Mouse (Mus musculus) hindbrain, embryonic 14.5 days (tissue): Measurements from ENCODE around the gene Hpcal1. TPM values are rescaled to one million over a fixed set of nuclear protein-coding genes. Genes with fewer than 3 reads are reported as not detected.

Experiments
- ATAC-seq: fragments of 200-750 bp; cut with Nextera tagmentation; 2 replicates; pipeline ENCODE4 v1.8.0; 2017; ENCODE audit warnings: moderate number of reproducible peaks, mild to moderate bottlenecking, moderate TSS enrichment, moderate library complexity; ENCODE audit not compliant: low FRiP score
- DNase-seq: peaks from one replicate; pipeline ENCODE4 v3.0.0-alpha.2; 2015; ENCODE audit warnings: low spot score
- H3K27ac ChIP-seq: fragments of 300-500 bp; sonication (generic); 2 replicates; pipeline ENCODE4 v1.5.1; 2014; ENCODE audit warnings: mild to moderate bottlenecking, moderate library complexity
- H3K27me3 ChIP-seq: fragments of 300-500 bp; sonication (generic); 2 replicates; pipeline ENCODE4 v1.6.1; 2014; ENCODE audit warnings: mild to moderate bottlenecking, low read length, mixed read lengths; ENCODE audit not compliant: control insufficient read depth, insufficient read depth
- H3K36me3 ChIP-seq: fragments of 300-500 bp; sonication (generic); replicated peaks from 2 replicates; pipeline ENCODE4 v1.6.1; 2014; ENCODE audit not compliant: control insufficient read depth, insufficient read depth
- H3K4me1 ChIP-seq: fragments of 300-500 bp; sonication (generic); replicated peaks from 2 replicates; pipeline ENCODE4 v1.6.1; 2014; ENCODE audit warnings: antibody characterized with exemption, low read length, mixed read lengths; ENCODE audit not compliant: control insufficient read depth, insufficient read depth
- H3K4me2 ChIP-seq: fragments of 300-500 bp; sonication (generic); replicated peaks from 2 replicates; pipeline ENCODE4 v1.6.1; 2014; ENCODE audit warnings: mild to moderate bottlenecking, moderate library complexity
- H3K4me3 ChIP-seq: fragments of 300-500 bp; sonication (generic); replicated peaks from 2 replicates; pipeline ENCODE4 v1.5.1; 2014; ENCODE audit warnings: mild to moderate bottlenecking, low read length
- H3K9ac ChIP-seq: fragments of 300-500 bp; sonication (generic); 2 replicates; pipeline ENCODE4 v1.6.1; 2014
- H3K9me3 ChIP-seq: fragments of 300-500 bp; sonication (generic); 2 replicates; pipeline ENCODE4 v1.6.1; 2016; ENCODE audit warnings: low read length; ENCODE audit not compliant: control insufficient read depth
- WGBS: fragments of 180-500 bp; shearing (Covaris S2); extraction: QIAGEN DNeasy Blood & Tissue Kit; methylation state at CpG from one replicate; pipeline ENCODE4 v1.1.7; 2014; 5-methylcytosine and 5-hydroxymethylcytosine counted together
- polyA plus RNA-seq: library from polyadenylated mRNA; unstranded; fragments of >200 nt; fragmentation: Nextera tagmentation; extraction: Ambion mirVana; gene quantifications from 2 replicates; pipeline ENCODE4 v1.2.1, GENCODE M21; 2014

Hpcal1 gene
- polyA plus RNA-seq, 1 experiment from 2014 or later: 125 TPM

DNA sequence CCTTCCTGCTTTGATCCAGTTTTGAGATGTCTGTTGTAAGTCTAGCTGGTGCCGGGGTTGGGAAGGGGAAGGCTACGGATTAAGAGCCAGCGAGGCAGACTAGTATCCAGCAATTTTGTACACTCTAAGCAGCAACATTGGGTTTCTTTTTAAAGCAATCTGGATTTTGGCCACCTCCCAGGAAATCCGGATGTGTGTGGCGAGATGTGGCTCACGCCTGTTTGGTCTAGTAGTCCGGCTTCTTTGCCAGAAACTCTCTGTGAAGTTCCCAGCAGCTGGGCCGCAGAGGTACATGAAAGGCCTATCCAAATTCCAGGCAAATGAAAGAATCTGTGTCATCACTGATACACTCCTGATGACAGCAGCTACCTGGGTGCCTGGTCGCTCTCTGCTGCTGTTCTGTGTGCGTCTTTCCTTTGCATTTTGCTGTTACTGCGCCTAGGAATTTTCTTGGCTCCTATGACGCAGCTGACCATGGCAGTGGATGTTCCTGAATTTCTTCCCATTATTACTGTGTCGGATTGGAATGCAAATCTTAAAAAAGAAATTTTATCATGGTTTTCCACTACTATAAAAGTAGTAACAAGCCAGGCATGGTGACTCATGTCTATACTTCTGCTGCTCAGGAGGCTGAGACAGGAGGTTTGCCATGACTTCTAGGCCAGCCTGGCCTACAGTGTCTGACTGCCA, 38.7 kb downstream of the Hpcal1 start:
- WGBS: 80% methylated on average over 13 of the region's 13 CpGs
- Histone ChIP-seq H3K4me2 (no peak overlapping the region), H3K9ac (no peak overlapping the region), H3K27me3 (no peaks in the 10 kb centered on the region), H3K9me3 (no peaks in the 10 kb centered on the region), H3K36me3 (no peaks in the 10 kb centered on the region), H3K27ac (no peak overlapping the region), H3K4me3 (no peak overlapping the region), H3K4me1 (peaks cover 20% of the 10 kb centered on the region)
- ATAC-seq: no peak
- DNase-seq: no peak

GRCm38 (mm10) chr12:17732006-17732405, 41.4 kb downstream of the Hpcal1 start:
- WGBS: 89% methylated on average over 7 of the region's 7 CpGs
- H3K27ac ChIP-seq: no peak overlapping the region
- H3K9me3 ChIP-seq: no peaks in the 10 kb centered on the region
- H3K4me3 ChIP-seq: no peak overlapping the region
- H3K4me1 ChIP-seq: peaks cover 10% of the 10 kb centered on the region
- no peaks in the 10 kb centered on the region for H3K36me3 ChIP-seq
- no peak for ATAC-seq
- H3K9ac ChIP-seq: no peak overlapping the region
- H3K4me2 ChIP-seq: no peak overlapping the region
- no peaks in the 10 kb centered on the region for H3K27me3 ChIP-seq
- DNase-seq: no peak

- Histone ChIP-seq H3K9me3 (no peaks in the 10 kb centered on the region), H3K9ac (no peak overlapping the region), H3K4me1 (peaks cover 4% of the 10 kb centered on the region), H3K4me3 (no peak overlapping the region), H3K27me3 (no peaks in the 10 kb centered on the region), H3K36me3 (no peaks in the 10 kb centered on the region), H3K27ac (no peak overlapping the region), H3K4me2 (no peak overlapping the region)
- DNase-seq (no peak), ATAC-seq (no peak)
- WGBS: 89% methylated on average over 4 of the region's 4 CpGs
Observed at GRCm38 (mm10) chr12:17732546-17732945, 41.9 kb downstream of the Hpcal1 start.

- WGBS: 53% methylated on average over 6 of the region's 6 CpGs
Observed at GRCm38 (mm10) chr12:17733114-17733904, 42.7 kb downstream of the Hpcal1 start.

GRCm38 (mm10) chr12:17736396-17736795, 45.7 kb downstream of the Hpcal1 start:
- no peak for DNase-seq
- Histone ChIP-seq H3K4me2 (no peak overlapping the region), H3K27ac (no peak overlapping the region), H3K4me3 (no peak overlapping the region), H3K4me1 (peaks cover 3% of the 10 kb centered on the region; the same call in 1 of the 2 replicates), H3K9ac (no peak overlapping the region), H3K36me3 (no peaks in the 10 kb centered on the region), H3K27me3 (no peaks in the 10 kb centered on the region), H3K9me3 (no peaks in the 10 kb centered on the region)
- 94% methylated on average over 6 of the region's 6 CpGs for WGBS
- ATAC-seq: no peak

More at GRCm38 (mm10) chr12:17733114-17733904, 42.7 kb downstream of the Hpcal1 start:
- Histone ChIP-seq H3K9me3 (no peaks in the 10 kb centered on the region), H3K9ac (no peak overlapping the region), H3K4me3 (no peak overlapping the region), H3K4me2 (no peak overlapping the region), H3K27ac (no peak overlapping the region), H3K36me3 (no peaks in the 10 kb centered on the region), H3K4me1 (peaks cover 3% of the 10 kb centered on the region; the same call in 1 of the 2 replicates), H3K27me3 (no peaks in the 10 kb centered on the region)
- no peak for DNase-seq
- no peak for ATAC-seq

DNA sequence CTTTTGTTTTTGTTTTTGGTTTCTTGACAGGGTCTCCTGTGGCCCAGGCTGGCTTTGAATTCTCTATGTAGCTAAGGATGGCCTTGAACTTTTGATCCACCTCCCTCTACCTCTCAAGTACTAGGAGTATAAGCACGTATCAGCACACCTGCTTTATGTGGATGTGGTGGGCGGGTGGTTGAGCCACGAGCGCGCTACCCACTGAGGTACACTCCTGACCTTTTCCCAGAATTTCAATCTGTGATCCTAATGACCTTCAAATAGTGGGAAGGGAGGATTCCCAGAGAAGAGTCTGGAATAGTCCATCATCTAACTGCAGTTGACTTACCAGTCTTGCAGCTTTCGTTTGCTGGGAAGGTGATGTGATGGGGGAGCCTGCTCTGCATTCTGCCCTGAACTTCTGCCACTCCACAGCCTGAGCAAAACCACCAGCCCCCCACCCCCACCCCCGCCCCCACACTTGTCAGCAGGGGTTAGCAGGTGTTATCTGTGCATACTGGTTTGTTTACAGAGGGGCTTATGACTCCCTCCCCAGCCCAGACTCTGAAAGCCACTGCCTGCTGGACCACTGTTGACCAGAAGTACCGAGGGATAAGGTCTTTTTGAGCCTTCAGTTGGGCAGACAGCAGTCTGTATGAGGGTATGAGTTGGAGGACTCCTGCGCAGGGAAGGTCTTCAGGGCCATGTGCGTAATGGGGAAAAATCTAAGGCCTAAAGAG, 46.4 kb downstream of the Hpcal1 start:
- Histone ChIP-seq H3K4me2 (no peak overlapping the region), H3K9me3 (no peaks in the 10 kb centered on the region), H3K27ac (no peak overlapping the region), H3K4me3 (no peak overlapping the region), H3K27me3 (no peaks in the 10 kb centered on the region), H3K9ac (no peak overlapping the region), H3K36me3 (no peaks in the 10 kb centered on the region), H3K4me1 (peaks cover 3% of the 10 kb centered on the region)
- DNase-seq: no peak
- ATAC-seq: no peak
- WGBS: 84% methylated on average over 10 of the region's 10 CpGs

GRCm38 (mm10) chr12:17737808-17738207, 47.2 kb downstream of the Hpcal1 start:
- H3K4me1 ChIP-seq: peaks cover 11% of the 10 kb centered on the region
- no peaks in the 10 kb centered on the region for H3K9me3 ChIP-seq
- 84% methylated on average over 3 of the region's 3 CpGs for WGBS
- no peaks in the 10 kb centered on the region for H3K27me3 ChIP-seq
- H3K27ac ChIP-seq: no peak overlapping the region
- no peak overlapping the region for H3K4me3 ChIP-seq
- H3K36me3 ChIP-seq: no peaks in the 10 kb centered on the region
- DNase-seq (no peak), ATAC-seq (no peak)
- H3K4me2 ChIP-seq: no peak overlapping the region
- H3K9ac ChIP-seq: no peak overlapping the region

- Histone ChIP-seq H3K4me2 (no peak overlapping the region), H3K9me3 (no peaks in the 10 kb centered on the region), H3K4me3 (no peak overlapping the region), H3K4me1 (peaks cover 11% of the 10 kb centered on the region; the same call in 1 of the 2 replicates), H3K9ac (no peak overlapping the region), H3K27me3 (no peaks in the 10 kb centered on the region), H3K27ac (no peak overlapping the region), H3K36me3 (no peaks in the 10 kb centered on the region)
- no peak for DNase-seq
- WGBS: 52% methylated on average over 6 of the region's 6 CpGs
- ATAC-seq: no peak
Observed at GRCm38 (mm10) chr12:17738473-17738872, 47.8 kb downstream of the Hpcal1 start.

- Histone ChIP-seq H3K4me2 (no peak overlapping the region), H3K9ac (no peak overlapping the region), H3K9me3 (no peaks in the 10 kb centered on the region), H3K36me3 (no peaks in the 10 kb centered on the region), H3K27me3 (no peaks in the 10 kb centered on the region), H3K4me3 (no peak overlapping the region), H3K27ac (no peak overlapping the region), H3K4me1 (peaks cover 11% of the 10 kb centered on the region; the same call in 1 of the 2 replicates)
- WGBS: 91% methylated on average over 1 of the region's 1 CpGs
- ATAC-seq: no peak
- DNase-seq: no peak
Observed at GRCm38 (mm10) chr12:17740226-17740625, 49.6 kb downstream of the Hpcal1 start.
